Mouse (Mus musculus): Measurements from ENCODE around the gene Gm20388.
A peak's percentile ranks its signal among the peaks of the same experiment; 100 is the strongest.

Gene Gm20388

DNA sequence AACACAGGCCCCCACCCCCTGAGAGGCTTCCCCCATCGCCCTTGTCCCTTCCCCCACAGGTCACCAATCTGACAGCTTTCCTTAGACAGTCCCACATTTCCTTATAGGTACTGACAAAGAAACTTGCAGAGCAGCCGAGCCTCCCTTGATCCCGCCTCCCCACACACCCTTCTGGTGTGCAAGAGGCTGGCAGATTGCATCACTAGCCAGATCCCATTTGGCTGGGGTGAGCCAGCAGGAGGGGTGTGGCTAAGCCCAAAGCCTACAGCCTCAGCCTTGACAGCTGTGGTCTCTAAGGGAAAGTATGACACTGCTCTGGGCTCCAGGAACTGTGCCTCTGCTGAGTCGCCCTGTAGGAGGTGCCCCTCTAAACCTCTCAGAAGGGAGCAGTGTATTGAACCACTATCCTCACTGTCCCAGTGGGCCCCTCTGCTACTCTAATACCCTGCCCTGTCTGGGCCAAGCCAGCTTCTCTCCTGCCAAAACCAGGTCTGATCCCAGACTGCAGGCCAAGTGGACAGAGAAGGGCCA is 1987.8 kb downstream of the Gm20388 start:
- DNase-seq (ENCODE audit: low read depth, low spot score), result peak; percentile 92

DNA sequence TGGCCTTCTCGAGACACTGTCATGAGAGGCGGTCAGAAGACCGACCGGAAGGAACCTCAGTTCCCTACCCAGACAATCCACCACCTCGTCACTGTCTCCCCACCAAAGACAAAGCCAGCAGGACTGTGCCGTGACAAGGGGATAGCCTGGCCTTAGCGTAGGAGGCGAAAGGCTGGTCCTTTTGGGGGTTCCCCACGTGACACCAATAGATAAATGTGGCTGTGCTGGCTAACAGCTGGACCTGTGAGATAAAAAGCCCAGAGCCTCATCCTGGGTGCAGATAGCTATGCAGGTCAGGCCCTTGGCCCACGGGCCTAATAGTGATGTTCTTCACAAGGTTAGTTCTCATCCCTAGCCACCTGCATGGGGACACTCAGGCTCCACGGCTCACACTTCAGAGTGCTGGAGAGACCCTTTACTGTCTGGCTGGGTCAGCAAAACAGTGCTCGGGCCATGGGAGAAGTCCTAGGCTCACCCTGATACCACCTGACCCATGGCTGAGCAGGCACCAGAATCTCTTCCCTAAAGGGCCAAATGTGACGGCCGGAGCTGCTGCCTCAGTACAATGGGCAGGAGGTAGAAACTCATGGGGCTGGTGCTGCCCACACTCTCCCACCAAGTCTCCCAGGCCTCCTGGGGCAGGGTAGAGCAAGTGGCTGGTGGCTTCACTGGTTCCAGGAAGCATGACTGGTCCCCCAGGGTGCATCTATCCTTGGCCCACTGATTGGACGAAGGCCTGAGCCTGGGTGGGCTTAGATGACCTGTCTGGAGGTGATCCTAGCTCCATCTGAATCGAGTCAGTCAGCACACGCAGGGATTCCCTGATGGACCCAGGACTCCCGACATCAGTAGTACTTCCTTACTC is 1988.8 kb downstream of the Gm20388 start:
- DNase-seq (ENCODE audit: low read depth, low spot score), result no peak

DNA sequence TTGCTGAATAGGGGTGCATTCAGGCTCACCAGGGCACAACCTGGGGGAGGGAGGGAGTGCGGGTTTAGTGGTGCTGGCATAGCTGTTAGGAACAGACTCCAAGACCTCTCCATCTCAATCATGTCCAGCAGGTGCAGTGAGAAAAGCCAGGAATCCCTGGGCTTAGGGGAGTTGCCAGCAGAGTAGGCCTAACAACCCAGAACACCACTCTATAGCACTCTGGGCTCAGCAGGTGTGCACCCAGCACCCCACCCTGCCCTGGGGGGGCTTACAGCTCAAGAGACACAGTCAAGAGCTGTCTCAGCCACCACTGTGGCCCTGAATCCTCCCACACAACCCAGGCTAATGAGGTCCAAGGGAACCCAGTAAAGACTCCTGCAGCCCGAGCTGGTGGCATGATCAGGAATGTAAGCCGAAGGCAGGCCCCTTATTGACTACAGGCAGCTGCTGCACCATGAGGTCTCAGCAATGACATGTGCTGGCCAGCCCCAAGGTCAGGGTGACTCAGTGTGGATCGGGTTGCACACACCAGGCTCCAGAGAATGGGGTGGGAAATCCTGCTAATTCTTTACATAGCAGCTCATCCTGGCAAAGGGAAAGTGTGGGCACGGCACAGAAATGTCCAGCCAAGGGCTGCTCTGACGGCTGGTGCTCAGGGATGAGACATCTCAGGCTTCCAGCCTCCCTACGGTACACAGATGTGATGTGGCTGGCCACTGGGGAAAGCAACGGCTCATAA is 1991.0 kb downstream of the Gm20388 start:
- DNase-seq (ENCODE audit: low read depth, low spot score), result no peak

DNA sequence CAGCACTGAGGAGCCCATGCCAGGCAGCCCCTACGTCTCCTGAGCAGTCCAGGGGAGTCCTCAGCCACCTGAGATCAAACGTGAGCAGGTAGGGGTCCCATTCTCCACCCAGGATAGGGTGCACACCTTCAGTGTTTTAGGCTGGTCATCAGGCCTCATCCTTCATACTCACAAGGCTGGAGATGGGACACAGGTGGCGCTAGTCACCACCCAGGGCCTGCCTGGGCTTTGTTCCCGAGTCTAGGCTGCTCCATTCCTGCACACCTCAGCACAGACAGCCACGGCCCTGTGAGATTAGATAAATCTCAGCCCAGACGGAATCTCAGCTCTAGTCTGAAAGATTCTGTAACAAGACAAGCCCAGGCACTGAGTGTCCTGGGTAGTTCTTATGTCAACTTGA is 1993.3 kb downstream of the Gm20388 start:
- DNase-seq (ENCODE audit: low read depth, low spot score), result no peak

DNA sequence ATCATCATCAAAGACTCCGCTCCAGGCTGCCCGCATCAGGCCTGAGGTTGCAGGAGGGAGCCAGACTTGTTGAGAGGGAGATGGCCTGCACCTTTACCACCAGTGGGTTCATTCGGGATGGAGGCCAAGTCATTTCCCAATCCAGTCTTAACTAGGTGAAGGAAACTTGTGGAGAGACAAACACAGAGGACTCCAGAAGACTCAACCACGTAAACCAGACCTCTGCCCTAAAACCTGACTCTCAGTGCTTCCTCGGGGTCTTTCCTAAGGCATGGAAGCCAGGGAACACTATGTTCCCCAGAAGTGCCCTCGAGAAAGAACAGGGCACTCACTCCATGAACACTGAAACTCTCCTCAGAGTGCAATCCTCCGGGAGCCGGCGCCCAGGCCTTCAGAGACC is 1994.4 kb downstream of the Gm20388 start:
- DNase-seq (ENCODE audit: low read depth, low spot score), result no peak

DNA sequence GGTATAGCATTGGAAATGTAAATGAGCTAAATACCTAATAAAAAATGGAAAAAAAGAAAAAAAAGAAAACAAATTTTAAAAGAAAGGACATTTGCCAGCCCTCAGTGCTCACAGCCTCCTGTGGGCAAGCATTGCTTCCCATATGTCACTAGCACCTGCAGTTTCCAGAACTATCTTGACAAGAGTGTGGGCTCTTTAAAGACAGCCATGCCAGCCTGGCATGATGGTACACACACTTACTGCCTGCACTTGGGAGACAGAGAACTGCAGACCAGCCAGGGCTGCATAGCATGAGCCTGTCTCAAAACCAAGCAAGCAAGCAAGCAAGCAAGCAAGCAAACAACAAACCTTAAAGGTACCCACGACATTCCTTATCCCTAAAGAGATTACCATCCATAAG is 1994.8 kb downstream of the Gm20388 start:
- DNase-seq (ENCODE audit: low read depth, low spot score), result no peak

DNA sequence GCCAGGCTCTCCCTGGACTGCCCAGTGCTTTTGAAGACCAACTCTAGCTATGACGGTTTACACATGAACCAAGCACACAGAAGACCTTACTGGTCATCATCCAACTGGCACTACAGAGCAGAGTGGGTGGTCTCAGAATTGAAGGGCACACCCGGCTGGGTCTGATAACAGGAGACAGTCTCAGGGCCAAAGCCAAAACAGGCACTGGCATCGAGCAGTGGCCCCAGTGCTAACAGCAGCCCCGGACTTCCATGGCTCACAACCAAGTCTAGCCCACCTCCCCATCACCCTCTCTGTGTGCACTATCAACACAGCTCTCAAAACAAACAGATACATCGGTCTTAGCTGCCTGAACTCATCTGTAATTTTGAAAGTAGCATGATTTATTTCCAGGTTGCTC is 1995.2 kb downstream of the Gm20388 start:
- DNase-seq (ENCODE audit: low read depth, low spot score), result no peak

DNA sequence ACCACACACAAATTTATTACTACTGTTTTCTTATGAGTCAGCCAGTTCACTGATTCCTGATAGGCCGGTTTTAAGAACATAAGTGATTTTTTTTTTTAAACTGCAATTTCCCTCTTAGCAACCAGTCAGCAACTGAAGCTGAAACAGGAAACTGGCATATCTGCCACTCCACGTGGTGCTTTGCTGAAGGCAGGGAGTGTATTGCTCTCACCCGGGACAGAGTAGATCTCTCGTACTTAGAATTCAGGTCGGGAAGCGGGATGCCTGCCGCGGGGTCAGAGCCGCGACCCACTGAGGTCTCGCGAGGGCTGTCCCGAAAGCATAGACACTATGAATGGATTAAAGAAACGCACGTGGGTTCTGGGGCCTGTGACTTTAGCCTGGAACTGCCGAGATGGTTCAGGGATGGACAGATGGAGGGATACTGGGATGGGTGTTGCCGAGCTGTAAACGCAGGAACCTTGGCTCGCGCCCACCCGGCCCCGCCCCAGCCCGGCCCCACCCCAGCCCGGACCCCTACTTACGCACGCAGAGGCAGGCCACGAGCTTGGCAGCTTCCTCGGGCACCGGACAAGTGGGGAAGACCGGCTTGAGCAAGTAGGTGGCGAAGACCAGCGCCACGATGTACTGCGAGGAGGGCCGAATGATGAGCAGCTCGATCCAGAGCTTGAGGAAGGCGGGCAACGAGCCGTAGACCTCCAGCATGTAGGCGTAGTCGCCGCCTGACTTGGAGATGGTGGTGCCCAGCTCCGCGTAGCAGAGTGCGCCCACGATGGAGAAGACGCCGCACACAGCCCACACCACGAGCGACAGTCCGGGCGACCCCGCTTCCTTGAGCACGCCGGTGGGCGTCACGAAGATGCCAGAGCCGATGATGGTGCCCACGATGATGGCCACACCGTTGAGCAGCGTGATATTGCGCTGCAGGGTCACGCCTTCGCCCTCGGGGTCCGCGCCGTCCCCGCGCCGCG is 1996.2 kb downstream of the Gm20388 start:
- peak; percentile 73 for DNase-seq (ENCODE audit: low read depth, low spot score)

DNA sequence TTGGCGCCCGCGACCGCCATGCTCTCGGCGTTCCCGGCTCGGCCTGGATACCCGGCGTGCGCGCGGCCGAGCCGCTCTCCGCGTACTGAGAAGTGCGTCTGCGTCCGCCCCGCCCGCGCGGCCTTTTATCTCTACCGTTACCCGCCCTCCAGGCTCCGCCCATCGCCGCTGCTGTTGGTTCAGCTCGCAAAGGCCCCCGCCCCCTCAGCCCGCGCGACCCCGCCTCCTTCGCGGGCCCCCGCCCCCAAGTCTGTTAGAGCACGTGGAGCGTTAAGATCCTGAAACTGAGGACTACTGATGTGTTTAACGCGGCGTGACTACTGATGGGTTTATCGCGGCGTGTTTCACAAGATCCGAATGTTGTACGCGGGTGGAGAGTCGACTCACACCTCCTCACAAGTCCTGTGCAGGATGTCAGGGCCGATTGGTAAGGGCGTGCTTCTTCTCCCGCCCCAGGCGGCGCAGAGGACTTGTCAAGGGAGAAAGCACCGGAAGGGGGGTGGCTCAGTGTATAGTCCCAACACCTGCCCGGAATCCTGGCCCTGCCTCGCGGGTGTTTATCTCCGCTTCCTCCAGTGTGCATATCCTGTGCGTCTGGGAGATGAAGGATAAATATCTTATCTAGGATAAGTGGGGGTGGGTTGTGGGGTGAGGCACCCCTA is 1997.1 kb downstream of the Gm20388 start, which contains the start of gene Slc7a5:
Slc7a5 (minus strand) TSS at position 108 of the 662 bp plus-strand sequence.
- peak; percentile 95 for DNase-seq (ENCODE audit: low read depth, low spot score)

DNA sequence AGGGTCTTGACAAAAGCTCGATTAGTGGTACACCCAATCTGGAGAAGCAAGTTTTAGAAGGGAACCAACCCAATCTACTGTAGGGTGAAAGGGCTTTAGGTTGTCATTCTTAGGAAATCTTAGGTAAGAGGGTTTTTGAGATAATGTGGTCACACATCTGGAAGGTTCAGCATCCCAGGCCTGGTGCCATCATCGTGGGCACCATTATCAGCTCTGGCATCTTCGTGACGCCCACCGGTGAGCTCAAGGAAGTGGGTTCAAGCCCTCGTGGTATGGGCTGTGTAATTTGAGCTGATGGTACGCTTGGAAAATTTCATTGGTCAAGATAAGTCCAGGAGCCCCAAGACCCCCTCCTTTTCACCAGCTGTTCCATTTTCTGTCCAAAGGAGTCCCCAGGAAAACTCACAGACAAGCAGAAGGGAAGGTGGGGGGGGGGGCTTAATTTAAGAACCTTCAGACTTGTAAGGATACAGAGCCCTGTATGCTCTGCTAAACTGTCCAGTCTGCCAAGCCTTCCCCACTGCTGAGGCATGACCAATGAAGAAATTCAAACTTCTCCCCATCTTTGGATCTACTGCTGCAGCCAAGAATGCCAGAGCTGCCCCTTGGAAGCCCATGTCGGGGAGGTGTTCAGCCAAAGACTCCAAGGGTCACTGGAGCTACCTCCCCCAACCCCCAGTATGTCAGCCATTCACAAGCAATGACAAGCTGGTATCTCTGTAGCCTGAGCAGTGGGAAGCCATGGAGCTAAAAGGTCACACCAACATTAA is 1997.9 kb downstream of the Gm20388 start:
- no peak for DNase-seq (ENCODE audit: low read depth, low spot score)

DNA sequence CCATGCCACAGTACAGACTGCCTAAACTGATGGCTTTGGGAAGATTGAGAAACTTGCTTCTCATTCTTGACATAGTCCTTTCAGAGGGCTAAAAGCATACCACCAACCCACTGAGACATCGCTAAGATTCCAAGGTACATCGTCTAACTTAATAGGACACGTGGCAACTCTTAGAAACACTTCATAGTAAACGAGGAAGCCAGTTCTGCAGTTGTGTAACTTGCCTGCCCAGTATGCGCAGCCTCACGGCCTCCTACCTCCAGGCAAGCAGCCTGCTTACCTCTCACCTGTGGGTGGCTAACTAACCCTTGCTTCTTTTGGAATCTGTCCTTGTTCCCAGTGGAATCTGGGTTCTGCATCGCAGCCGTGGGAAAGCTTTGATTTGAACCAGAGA is 1998.5 kb downstream of the Gm20388 start:
- DNase-seq (ENCODE audit: low read depth, low spot score), result no peak

DNA sequence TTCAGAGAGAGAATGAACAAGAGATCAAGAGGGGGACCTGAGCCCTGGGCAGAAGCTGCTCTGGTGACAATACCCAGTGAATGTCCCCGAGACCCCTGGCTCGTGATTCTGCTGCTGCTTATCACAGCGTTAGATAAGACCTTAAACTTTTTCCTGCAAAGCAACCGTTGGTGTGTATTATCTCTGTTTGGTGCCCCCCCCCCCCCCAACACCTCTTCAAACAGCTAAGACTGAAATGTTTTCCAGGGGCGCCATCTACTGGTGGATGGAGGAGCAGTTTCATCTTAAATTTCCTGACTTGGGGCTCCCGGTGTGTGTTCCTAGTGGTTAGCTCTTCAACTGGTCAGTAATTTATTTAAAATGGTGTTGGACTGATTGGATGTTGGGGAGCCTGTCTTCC is 1999.0 kb downstream of the Gm20388 start:
- DNase-seq (ENCODE audit: low read depth, low spot score), result peak; percentile 82

DNA sequence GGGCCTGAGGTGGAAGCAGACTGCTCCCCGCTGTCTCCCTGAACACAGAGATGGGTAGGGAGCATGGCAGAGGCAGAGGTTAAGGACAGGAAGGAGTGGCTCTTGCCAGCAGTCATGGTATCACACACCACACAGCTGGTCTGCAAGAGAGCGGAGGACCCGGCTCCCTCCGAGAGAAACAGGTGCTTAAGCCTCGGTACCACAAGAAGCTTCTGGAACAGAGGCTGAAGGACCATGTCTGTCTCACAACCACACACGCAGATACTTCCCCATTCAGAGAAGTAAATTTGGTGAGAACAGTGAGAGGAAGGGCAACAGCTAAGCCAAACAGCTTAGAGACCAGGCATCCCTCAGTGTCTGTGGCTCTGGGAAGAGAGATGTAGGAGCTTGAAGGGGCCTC is 2000.8 kb downstream of the Gm20388 start:
- DNase-seq (ENCODE audit: low read depth, low spot score), result no peak

DNA sequence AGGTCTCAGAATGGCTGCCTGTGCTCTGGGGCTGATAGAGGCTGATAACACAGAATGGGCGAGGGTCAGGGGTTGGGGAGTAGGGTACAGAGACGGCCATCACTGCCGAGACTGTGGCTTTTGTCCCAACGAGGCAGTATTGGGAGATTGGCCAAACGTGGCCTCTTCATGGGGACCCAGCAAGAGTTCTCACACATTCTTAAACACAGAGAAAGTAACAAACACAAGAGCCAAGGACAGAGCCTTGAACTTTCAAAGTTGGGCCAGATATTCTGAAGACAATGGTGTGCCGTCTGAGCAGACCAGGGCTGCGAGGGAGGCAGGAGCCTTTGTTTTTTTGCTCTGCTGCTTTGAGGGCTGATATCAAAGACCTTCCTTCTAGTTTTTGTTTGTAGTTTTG is 2001.3 kb downstream of the Gm20388 start:
- no peak for DNase-seq (ENCODE audit: low read depth, low spot score)

DNA sequence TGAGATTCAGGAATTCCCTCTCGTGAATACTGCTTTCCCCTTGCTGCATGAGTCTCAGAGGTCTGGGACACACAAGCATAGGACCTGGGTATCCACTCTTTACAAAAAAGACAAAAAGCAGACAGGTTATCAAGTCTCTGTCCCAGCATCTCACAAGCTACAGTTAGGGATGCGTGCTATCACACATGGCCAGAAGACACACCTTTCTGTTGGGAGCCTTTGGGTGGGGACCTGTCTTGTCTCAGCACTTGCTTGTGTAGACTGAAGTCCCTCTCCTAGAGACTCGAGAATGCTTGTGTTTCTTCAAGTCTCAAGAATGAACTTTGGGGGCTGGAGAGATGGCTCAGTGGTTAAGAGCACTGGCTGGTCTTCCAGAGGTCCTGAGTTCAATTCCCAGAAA is 2002.2 kb downstream of the Gm20388 start:
- no peak for DNase-seq (ENCODE audit: low read depth, low spot score)

DNA sequence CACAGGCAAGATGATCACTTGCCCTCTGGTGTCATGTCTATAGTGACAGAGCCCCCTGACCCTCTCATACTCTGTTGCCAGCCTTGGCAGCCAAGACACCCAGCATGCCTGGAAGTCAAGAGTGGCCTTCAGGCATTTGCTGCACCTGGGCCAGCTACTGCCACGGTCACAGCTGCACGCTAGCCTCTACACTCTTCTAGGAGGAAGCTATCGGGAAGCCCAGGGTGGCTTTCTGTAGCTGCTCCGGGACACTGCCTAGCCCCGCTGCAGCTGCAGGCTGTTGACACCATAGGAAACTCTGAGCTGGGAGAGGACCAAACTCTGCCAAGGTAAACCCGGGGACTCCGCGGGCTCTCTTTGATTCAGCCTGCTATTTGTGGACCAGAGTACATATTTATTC is 2002.7 kb downstream of the Gm20388 start:
- no peak for DNase-seq (ENCODE audit: low read depth, low spot score)

DNA sequence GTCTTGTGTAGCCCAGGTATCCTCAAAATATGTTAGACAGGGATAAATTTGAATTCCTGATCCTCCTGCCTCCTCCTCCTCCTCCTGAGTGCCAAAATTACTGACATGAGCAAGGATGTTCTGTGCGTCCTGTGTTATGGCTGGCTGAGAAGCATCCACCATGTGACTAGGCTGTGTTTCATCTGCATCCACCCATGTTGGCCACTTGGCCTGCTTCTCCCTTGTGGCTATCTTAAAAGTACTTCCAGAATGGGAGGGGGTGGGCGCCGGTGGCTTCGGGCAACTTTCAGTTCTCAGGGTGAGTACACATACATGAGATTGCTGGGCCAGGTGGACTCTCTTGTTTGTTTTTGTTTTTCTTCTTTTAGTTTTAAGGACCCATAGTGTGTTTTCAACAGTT is 2008.5 kb downstream of the Gm20388 start:
- no peak for DNase-seq (ENCODE audit: low read depth, low spot score)

DNA sequence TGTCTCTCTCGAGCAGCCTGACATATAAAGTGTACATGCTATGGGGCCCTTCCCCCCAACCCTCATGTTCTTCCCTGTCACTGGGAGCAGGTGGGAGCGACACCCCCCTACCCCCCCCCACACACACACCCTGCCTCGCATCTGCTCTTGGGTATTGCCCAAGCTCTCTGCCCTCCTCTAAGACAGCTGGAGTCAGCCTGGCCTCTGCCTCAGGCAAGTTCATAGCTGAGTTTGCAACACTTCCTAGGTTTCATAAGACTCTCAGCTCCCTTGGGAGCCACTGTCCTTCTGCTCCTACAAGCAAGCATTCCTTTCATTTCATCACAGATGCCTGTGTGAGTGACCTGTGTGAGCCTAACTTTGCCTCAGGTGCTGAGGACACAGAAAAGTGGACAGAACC is 2009.1 kb downstream of the Gm20388 start:
- no peak for DNase-seq (ENCODE audit: low read depth, low spot score)

DNA sequence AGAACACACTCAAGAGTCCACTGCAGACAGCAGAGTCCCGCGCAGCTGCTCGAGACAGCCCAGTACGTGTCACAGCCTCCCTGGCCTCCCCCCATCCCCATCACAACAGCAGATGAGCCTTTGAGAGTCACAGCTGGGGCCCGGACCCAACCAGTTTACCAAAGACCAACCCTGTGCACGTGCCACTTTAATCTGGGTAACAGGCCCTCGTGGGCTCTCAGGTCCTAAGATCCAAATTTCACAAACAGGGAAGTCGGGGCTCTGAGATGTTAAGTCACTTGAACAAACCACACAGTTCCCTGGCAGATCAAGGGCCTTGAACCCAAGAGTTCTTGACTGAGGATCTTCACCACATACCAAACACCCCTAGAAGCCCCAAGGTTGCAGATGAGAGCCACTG is 2010.9 kb downstream of the Gm20388 start:
- DNase-seq (ENCODE audit: low read depth, low spot score), result no peak

DNA sequence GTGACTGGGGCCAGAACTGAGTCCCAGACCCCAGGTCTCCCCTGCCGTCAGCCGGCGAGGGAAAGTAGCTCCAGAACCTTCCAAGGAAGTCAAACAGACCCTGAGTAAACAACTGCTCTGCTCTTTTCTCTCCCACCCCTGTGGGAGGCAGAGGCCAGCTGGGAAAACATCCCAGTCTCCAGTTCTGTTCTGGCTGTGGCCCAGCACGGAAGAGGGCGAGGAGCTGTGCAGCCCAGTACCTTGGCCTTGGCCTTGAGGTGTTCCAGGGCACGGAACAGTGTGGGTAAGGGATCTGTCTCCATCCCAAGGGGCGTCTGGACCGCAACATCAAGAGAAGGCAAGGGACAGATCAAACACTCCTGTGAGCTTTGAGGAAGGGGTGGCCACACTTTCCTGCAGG is 2011.5 kb downstream of the Gm20388 start:
- no peak for DNase-seq (ENCODE audit: low read depth, low spot score)

All from ES-CJ7 (cell line).